Mouse (Mus musculus) embryonic fibroblast, embryonic 13.5 days (primary cell): ENCODE results near the gene Gtf3c6. TPM values are rescaled to one million over a fixed set of nuclear protein-coding genes. Genes with fewer than 3 reads are reported as not detected.

Experiments
- H3K27ac ChIP-seq: 2 replicates; pipeline ENCODE4 v1.5.1; 2012; ENCODE audit warnings: low read length, control low read depth, inconsistent platforms; ENCODE audit not compliant: insufficient read depth
- H3K4me1 ChIP-seq: 2 replicates; pipeline ENCODE4 v1.6.1; 2011; ENCODE audit warnings: low read length; ENCODE audit not compliant: control insufficient read depth, insufficient read depth
- H3K4me3 ChIP-seq: 2 replicates; pipeline ENCODE4 v1.5.1; 2011; ENCODE audit warnings: mild to moderate bottlenecking, control low read depth, low read length; ENCODE audit not compliant: insufficient read depth
- CTCF ChIP-seq: IDR thresholded peaks from 2 replicates; pipeline ENCODE4 v1.5.1; 2011; ENCODE audit warnings: mild to moderate bottlenecking, control low read depth, low read length, moderate library complexity, borderline replicate concordance; ENCODE audit not compliant: insufficient read depth
- POLR2A ChIP-seq: IDR thresholded peaks from 2 replicates; pipeline ENCODE4 v1.6.1; 2011; ENCODE audit warnings: low read depth, mild to moderate bottlenecking, control low read depth, low read length, moderate library complexity
- polyA plus RNA-seq: library from polyadenylated mRNA; stranded (reverse); fragments of >200 nt; gene quantifications from 2 replicates; pipeline ENCODE4 v1.2.4, GENCODE M21; 2011; ENCODE audit warnings: low read depth; ENCODE audit not compliant: missing spikeins, insufficient read length

Gene Gtf3c6
- polyA plus RNA-seq, 1 experiment = 55.6 TPM

- no peaks in the 10 kb centered on the region for H3K4me1 ChIP-seq
- no peak for TF ChIP-seq POLR2A
- TF ChIP-seq CTCF = no peak
- H3K4me3 ChIP-seq = no peak overlapping the region
- H3K27ac ChIP-seq = no peak overlapping the region
Observed at GRCm38 (mm10) chr10:40232442-40232841, 25.5 kb downstream of the Gtf3c6 start.

- TF ChIP-seq POLR2A (no peak), CTCF (no peak)
- H3K27ac ChIP-seq = no peak overlapping the region
Observed at GRCm38 (mm10) chr10:40229725-40230124, 28.2 kb downstream of the Gtf3c6 start.

DNA sequence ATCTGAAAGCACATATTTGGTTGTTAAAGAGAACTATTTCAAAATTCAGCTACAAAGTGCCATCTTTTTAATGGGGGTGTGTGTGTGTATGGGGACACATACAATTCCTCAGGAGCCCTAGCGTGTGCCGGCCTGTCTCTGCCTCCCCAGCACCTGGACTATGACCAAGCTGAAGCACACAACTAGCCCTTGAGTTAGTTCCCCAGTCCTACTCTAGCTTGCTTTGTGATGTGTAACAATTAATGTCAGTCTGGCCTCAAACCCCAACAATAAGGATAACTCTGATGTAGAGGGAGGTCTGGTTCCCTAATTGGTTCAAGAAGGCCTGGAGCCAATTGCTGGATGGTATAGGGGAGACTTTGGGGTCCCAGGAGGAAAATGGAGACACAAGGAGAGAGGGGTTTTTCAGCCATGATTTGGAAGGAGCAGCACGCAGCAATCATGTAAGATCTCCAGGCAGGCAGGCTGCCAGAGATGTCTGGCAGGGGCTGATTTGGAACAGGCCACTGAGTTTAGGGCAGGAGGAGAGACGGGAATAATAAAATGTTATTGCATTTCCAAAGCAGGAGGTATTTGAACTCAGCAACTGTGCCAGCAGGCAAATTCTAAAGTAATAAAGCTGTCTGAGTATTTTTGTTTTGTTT is 30.1 kb downstream of the Gtf3c6 start:
- Histone ChIP-seq H3K27ac (no peak overlapping the region), H3K4me3 (no peak overlapping the region), H3K4me1 (no peaks in the 10 kb centered on the region)
- no peak for TF ChIP-seq POLR2A
- no peak for TF ChIP-seq CTCF

More at GRCm38 (mm10) chr10:40229725-40230124, 28.2 kb downstream of the Gtf3c6 start:
- H3K4me1 ChIP-seq = no peaks in the 10 kb centered on the region
- no peak overlapping the region for H3K4me3 ChIP-seq

GRCm38 (mm10) chr10:40218874-40219273 is 39.0 kb downstream of the Gtf3c6 start:
- no peak overlapping the region for H3K27ac ChIP-seq
- TF ChIP-seq POLR2A = no peak
- no peak for TF ChIP-seq CTCF

DNA sequence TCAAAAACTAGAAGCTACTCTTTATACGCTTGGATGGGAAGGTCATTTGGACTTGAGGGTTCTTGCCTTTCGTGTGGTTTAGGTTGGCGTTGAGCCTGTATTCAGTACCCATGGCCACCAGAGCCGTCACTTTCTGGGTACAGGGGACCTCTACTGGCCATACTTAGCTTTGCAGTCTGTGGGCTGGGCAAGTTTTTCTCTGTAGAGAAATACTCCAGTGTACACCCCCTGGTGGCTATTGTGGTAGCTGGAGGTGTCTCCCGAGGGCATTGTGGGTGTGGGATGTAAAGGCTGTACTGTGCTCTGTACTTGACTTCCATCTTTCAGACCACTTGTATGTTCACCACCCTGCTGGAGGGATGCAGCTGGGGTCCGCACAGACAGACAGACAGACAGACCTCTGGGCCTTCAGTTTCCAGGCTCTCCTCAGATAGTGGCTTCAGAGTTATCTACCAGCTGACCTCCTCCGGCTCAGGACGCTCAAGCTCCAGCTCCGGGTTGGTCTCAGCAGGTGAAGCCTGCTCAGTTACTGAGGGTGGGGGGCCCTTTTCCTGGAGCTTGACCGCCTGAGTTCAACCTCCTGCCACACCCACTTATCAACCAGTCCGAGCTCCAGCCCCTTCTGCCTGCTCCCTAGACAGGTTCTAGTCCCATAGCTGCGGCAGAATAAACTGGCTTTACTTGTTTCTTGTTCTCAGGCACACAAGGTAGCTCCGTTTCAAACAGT is 45.3 kb downstream of the Gtf3c6 start:
- TF ChIP-seq CTCF = peak; percentile 74; the same call in 1 of the 2 replicates
- no peak for TF ChIP-seq POLR2A
- no peaks in the 10 kb centered on the region for H3K4me1 ChIP-seq
- no peak overlapping the region for H3K27ac ChIP-seq
- H3K4me3 ChIP-seq = no peak overlapping the region

More at GRCm38 (mm10) chr10:40218874-40219273, 39.0 kb downstream of the Gtf3c6 start:
- H3K4me3 ChIP-seq = no peak overlapping the region
- no peaks in the 10 kb centered on the region for H3K4me1 ChIP-seq

Other genes starting within 250 kb of the Gtf3c6 start
- gene Mfsd4b1, start 232.8 kb downstream of the Gtf3c6 start, polyA plus RNA-seq = 0.19 TPM in 1 of 2 replicates, not detected in the other
- gene Slc16a10, start 115.8 kb downstream of the Gtf3c6 start, polyA plus RNA-seq = 1.6 and 1.8 TPM in 2 replicates
- gene Rpf2, start 11.1 kb downstream of the Gtf3c6 start, polyA plus RNA-seq = 35.8 and 37.5 TPM in 2 replicates
- gene Amd1, start 44.1 kb upstream of the Gtf3c6 start, polyA plus RNA-seq = 74.7 and 77.9 TPM in 2 replicates
- gene Cdk19, start 81.5 kb upstream of the Gtf3c6 start, polyA plus RNA-seq = 12.0 and 18.8 TPM in 2 replicates